Mouse (Mus musculus): ENCODE results near the gene Gpsm3.

DNA sequence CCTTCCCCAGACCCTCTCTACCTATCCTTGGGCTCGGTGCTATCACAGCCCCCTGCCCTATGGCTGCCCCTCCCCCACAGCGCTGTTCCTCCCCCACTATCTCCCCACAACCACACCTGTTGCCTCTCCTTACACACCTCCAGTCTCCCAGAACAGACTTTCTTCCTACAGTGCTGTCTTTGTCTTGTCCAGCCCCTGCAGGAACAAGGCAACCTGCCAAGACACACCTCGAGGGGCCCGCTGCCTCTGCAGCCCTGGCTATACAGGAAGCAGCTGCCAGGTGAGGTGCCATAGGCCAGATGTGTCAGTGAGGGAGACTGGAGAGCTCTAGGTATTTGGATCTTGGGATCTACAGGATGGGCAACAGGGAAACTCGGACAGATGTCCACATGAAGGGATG, 13.0 kb upstream of the Gpsm3 start:
- TF ChIP-seq CTCF (IDR thresholded peaks at IDR 0.05; ENCODE audit: low read depth) (no peak), EP300 (IDR thresholded peaks at IDR 0.05; ENCODE audit: low read depth) (no peak)

Data from heart, postnatal 0 days (tissue).